Mouse (Mus musculus): ENCODE data around the gene Ttf2.

DNA sequence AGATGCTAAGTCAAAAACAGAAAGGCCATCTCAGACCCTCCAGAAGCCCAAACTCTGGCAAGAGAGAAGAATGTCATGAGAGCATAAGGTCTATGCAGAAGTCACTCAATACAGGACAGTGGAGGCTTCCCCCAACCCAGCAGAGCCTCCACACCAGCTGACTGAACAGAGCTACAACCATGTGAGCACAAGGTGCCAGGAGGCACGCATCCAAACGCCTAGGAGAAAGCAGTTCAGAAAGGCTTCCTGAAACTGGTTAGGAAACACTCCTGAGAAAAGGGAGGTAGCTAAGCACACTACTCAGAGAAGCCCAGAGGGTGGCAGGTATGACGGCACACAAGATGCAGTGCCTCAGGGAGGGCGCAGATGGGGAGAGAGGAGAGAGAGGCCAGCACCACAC, 17.9 kb downstream of the Ttf2 start:
- TF ChIP-seq TAL1 (IDR thresholded peaks at IDR 0.05; ENCODE audit: low read length) (no peak), GATA1 (IDR thresholded peaks at IDR 0.05; ENCODE audit: low read length) (no peak)

Data from erythroblast, embryonic 14.5 days (primary cell).